Mouse (Mus musculus) limb, embryonic 14.5 days (tissue): ENCODE data around the gene Lss. TPM values are rescaled to one million over a fixed set of nuclear protein-coding genes. Genes with fewer than 3 reads are reported as not detected.

Experiments used
- ATAC-seq: fragments of 200-750 bp; cut with Nextera tagmentation; 2 replicates; pipeline ENCODE4 v1.8.0; 2017; ENCODE audit warnings: low read depth, moderate number of reproducible peaks, moderate TSS enrichment; ENCODE audit not compliant: low FRiP score
- DNase-seq: peaks from one replicate; pipeline ENCODE4 v3.0.0-alpha.2; 2015; ENCODE audit warnings: low spot score
- H3K27ac ChIP-seq: fragments of 300-500 bp; sonication (generic); replicated peaks from 2 replicates; pipeline ENCODE4 v1.5.1; 2014; ENCODE audit warnings: low read depth, mild to moderate bottlenecking, low read length, moderate library complexity, mixed read lengths
- H3K27me3 ChIP-seq: fragments of 300-500 bp; sonication (generic); 2 replicates; pipeline ENCODE4 v1.6.1; 2014; ENCODE audit warnings: low read length, mixed read lengths; ENCODE audit not compliant: control insufficient read depth, insufficient read depth
- H3K36me3 ChIP-seq: fragments of 300-500 bp; sonication (generic); 2 replicates; pipeline ENCODE4 v1.6.1; 2014; ENCODE audit warnings: mild to moderate bottlenecking, low read length, moderate library complexity, mixed read lengths; ENCODE audit not compliant: control insufficient read depth, insufficient read depth
- H3K4me1 ChIP-seq: fragments of 300-500 bp; sonication (generic); 2 replicates; pipeline ENCODE4 v1.6.1; 2014; ENCODE audit warnings: antibody characterized with exemption, low read length, mixed read lengths; ENCODE audit not compliant: control insufficient read depth, insufficient read depth
- H3K4me2 ChIP-seq: fragments of 300-500 bp; sonication (generic); replicated peaks from 2 replicates; pipeline ENCODE4 v1.6.1; 2014; ENCODE audit warnings: low read depth, mild to moderate bottlenecking, low read length, moderate library complexity; ENCODE audit not compliant: severe bottlenecking
- H3K4me3 ChIP-seq: fragments of 300-500 bp; sonication (generic); replicated peaks from 2 replicates; pipeline ENCODE4 v1.5.1; 2014; ENCODE audit warnings: low read length
- H3K9ac ChIP-seq: fragments of 300-500 bp; sonication (generic); 2 replicates; pipeline ENCODE4 v1.6.1; 2014; ENCODE audit warnings: mild to moderate bottlenecking, low read depth, low read length, moderate library complexity; ENCODE audit not compliant: severe bottlenecking
- H3K9me3 ChIP-seq: fragments of 300-500 bp; sonication (generic); 2 replicates; pipeline ENCODE4 v1.6.1; 2016; ENCODE audit warnings: low read length; ENCODE audit not compliant: control insufficient read depth
- POLR2A ChIP-seq: fragments of 200-500 bp; IDR thresholded peaks from 2 replicates; pipeline ENCODE4 v1.8.0; 2012; ENCODE audit warnings: inconsistent platforms, mild to moderate bottlenecking, moderate library complexity, borderline replicate concordance; ENCODE audit not compliant: insufficient read depth, insufficient read length; ENCODE audit errors: extremely low read depth
- WGBS: fragments of 180-500 bp; shearing (Covaris S2); extraction: QIAGEN DNeasy Blood & Tissue Kit; methylation state at CpG from one replicate; pipeline ENCODE4 v1.1.7; 2014; 5-methylcytosine and 5-hydroxymethylcytosine counted together
- polyA plus RNA-seq, 2 experiments: library from polyadenylated mRNA; depleted of rRNA in 1 of 2; stranded (reverse) in 1 of 2; unstranded in 1 of 2; fragments of >200 nt; fragmentation: Nextera tagmentation in 1 of 2; extraction: Ambion mirVana in 1 of 2; gene quantifications; 2 replicates each; pipeline versions ENCODE4 v1.2.1 to v1.2.3; 2012 to 2014

The Lss gene
- polyA plus RNA-seq (2012; rRNA removed) (30.2 and 34.9 TPM in 2 replicates), polyA plus RNA-seq (2014; fragmentation: Nextera tagmentation; extraction: Ambion mirVana) (23.7 and 25.4 TPM in 2 replicates)

DNA sequence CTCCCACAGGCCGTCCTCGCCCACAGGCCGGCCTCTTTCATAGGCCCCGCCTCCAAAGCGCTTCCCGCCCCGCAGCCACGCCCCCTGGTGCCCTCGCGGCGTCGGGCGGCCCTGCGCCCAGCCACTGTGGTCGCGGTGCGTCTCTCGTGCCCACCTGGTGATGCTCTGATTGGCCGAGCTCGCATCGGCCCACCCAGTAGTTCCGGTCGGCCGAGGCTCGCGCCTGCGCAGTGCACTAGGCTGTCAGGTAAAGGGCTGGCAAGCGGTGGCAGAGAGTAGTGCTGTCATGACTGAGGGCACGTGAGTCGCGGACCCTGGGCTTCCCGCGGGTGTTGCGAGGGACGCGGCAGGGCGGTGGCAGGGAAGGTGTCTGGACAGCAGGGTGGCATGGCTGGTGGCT is at the start of gene Lss:
TSS of gene Lss (plus strand) at position 214 of the 400 bp plus-strand sequence.
- no peaks in the 10 kb centered on the region for H3K9me3 ChIP-seq
- H3K9ac ChIP-seq = peak within 1 kb of the TSS; percentile 54
- H3K4me3 ChIP-seq = peak within 1 kb of the TSS; percentile 50
- peak within 1 kb of the TSS; percentile 85 for H3K4me2 ChIP-seq
- peak; percentile 94 for DNase-seq
- peak; percentile 99 for ATAC-seq
- H3K27ac ChIP-seq = 0 out of 2 replicates have a peak within 1 kb of the TSS, but pooled peaks have one; percentile 43
- H3K4me1 ChIP-seq = peaks cover 3% of the 10 kb centered on the region; the same call in 1 of the 2 replicates
- no peak for TF ChIP-seq POLR2A
- H3K36me3 ChIP-seq = peaks cover 20% of the 10 kb centered on the region
- 1% methylated on average over 33 of the region's 37 CpGs for WGBS
- H3K27me3 ChIP-seq = no peaks in the 10 kb centered on the region

DNA sequence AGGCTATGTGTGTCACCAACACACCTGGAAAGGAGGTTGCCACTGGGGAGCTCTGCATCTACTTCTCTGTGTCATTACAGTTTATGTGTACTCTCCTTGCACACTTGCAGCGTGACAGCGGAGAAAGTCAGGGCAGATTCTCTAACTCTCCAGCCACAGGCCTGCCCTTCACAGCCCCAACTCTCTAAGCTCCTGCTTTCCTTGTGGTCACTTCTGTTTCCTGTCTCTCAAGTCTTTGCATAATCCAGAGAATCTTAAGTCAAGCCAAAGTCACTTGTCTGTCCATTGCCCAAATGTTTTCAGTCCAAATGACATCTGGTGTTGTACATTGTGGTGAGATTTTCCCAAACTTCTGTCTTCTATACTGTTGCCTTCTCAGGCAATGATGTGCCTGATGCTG is 45.1 kb upstream of the Lss start:
- WGBS = 100% methylated on average over 2 of the region's 2 CpGs
- DNase-seq = no peak

DNA sequence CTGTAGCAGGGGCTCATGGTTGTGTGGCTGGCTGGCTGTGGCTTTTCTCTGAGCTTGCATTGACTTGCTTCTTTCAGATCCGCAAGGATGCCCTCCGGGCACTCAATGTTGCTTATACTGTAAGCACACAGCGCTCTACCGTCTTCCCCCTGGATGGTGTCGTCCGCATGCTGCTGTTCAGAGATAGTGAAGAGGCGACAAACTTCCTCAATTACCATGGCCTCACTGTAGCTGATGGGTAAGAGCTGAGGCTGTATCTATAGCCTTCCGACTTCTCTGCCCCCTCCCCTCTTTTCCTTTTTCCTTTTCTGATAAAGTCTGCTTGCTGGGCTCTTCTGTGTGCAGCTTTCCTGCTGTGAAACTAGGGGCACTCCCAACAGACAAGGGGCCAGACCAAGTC is 43.1 kb upstream of the Lss start:
- Histone ChIP-seq H3K36me3 (peaks cover 93% of the 10 kb centered on the region), H3K9me3 (no peaks in the 10 kb centered on the region), H3K9ac (no peak overlapping the region), H3K27me3 (no peaks in the 10 kb centered on the region), H3K4me1 (no peaks in the 10 kb centered on the region), H3K4me2 (no peak overlapping the region), H3K27ac (no peak overlapping the region), H3K4me3 (no peak overlapping the region)
- no peak for ATAC-seq
- TF ChIP-seq POLR2A = no peak
- DNase-seq = no peak
- WGBS = 92% methylated on average over 8 of the region's 8 CpGs

More for the DNA sequence above, 45.1 kb upstream of the Lss start:
- Histone ChIP-seq H3K36me3 (peaks cover 96% of the 10 kb centered on the region), H3K4me3 (no peak overlapping the region), H3K27ac (no peak overlapping the region), H3K4me1 (no peaks in the 10 kb centered on the region), H3K4me2 (no peak overlapping the region), H3K27me3 (no peaks in the 10 kb centered on the region), H3K9ac (no peak overlapping the region), H3K9me3 (no peaks in the 10 kb centered on the region)
- ATAC-seq = no peak
- TF ChIP-seq POLR2A = no peak

DNA sequence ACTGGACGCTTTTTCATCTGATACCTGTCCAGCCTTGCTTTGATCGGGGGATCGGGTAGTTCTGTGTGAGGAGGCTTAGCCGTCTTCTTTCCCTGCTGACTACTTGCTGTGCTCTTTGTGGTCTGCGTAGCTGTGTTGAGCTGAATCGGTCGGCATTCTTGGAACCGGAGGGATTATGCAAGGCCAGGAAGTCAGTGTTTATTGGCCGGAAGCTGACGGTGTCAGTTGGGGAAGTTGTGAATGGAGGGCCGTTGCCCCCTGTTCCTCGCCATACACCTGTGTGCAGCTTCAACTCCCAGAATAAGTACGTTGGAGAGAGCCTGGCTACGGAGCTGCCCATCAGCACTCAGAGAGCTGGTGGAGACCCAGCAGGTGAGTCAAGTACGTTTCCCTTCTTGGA is 42.2 kb upstream of the Lss start:
- WGBS = 95% methylated on average over 15 of the region's 15 CpGs
- TF ChIP-seq POLR2A = no peak
- Histone ChIP-seq H3K9ac (no peak overlapping the region), H3K4me2 (no peak overlapping the region), H3K36me3 (peaks cover 93% of the 10 kb centered on the region), H3K4me3 (no peak overlapping the region), H3K27ac (no peak overlapping the region), H3K4me1 (no peaks in the 10 kb centered on the region), H3K9me3 (no peaks in the 10 kb centered on the region), H3K27me3 (no peaks in the 10 kb centered on the region)
- ATAC-seq (no peak), DNase-seq (no peak)

DNA sequence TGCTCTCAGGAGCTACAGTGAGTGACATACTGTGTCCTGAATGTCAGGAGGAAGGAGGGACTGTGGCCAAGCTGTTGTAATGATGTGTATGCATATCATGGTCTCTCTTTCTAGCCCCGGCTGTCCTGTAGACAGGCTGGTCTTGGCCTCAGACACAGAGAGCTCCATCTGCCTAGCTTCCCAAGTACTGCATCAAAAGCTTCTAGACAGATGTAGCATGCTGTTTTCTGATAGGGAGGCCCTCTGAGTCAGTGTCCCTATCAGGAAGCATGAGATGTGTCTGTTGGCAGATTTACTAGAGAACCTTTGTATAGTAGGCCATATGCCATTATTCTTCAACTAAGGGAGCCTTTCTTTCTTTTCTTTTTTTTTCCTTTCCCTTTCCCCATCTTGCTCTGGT is 37.9 kb upstream of the Lss start:
- no peak for ATAC-seq
- H3K9ac ChIP-seq = no peak overlapping the region
- WGBS = 89% methylated on average over 1 of the region's 1 CpGs

DNA sequence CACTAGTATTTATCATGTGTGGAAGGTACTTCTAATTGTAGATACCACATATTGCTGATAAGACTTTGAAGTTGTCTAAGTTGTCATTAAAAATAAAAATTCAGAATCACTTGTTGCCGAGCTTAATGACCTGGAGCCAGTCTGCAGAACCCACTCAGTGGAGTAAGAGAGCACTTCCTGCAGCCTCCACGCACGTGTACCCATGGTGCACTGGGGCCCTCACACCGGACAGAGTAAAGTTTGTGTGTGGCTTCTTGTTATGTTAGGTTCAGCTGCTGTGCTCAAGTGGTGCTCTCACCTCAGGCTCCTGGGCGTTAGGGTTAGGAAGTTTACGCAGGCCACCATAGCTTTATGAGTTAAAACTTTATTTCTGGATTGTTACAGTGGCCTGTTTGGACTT is 35.9 kb upstream of the Lss start:
- no peak for ATAC-seq
- H3K4me3 ChIP-seq = no peak overlapping the region
- no peaks in the 10 kb centered on the region for H3K4me1 ChIP-seq
- H3K36me3 ChIP-seq = peaks cover 89% of the 10 kb centered on the region
- no peaks in the 10 kb centered on the region for H3K9me3 ChIP-seq
- WGBS = 86% methylated on average over 6 of the region's 6 CpGs
- DNase-seq = no peak
- no peak overlapping the region for H3K9ac ChIP-seq
- TF ChIP-seq POLR2A = no peak
- H3K27me3 ChIP-seq = no peaks in the 10 kb centered on the region
- H3K4me2 ChIP-seq = no peak overlapping the region
- H3K27ac ChIP-seq = no peak overlapping the region

More for the DNA sequence above, 37.9 kb upstream of the Lss start:
- no peak overlapping the region for H3K4me2 ChIP-seq
- no peak overlapping the region for H3K4me3 ChIP-seq
- H3K4me1 ChIP-seq = no peaks in the 10 kb centered on the region
- H3K27ac ChIP-seq = no peak overlapping the region
- H3K36me3 ChIP-seq = peaks cover 89% of the 10 kb centered on the region
- no peak for DNase-seq
- H3K9me3 ChIP-seq = no peaks in the 10 kb centered on the region
- no peak for TF ChIP-seq POLR2A
- no peaks in the 10 kb centered on the region for H3K27me3 ChIP-seq
